Comparison of ENCODE assay signal across 27 mouse cellular contexts in genomic region chr1:119278528-119279201, GRCm38 (mm10).
DNase-seq lines count a peak whose midpoint lies in the region; ATAC-seq and TF ChIP-seq lines count a peak whose summit lies in the region.
"Had no signal": no experiment of that assay in that cellular context is flagged by ENCODE, and none has a peak within 500 bp of the region (broad histone marks: within the 10 kb centered on the region; RNA-seq: fewer than 3 reads in every experiment).

No protein-coding gene starts in this region.

- ATAC-seq in liver, postnatal 0 days, result peak; percentile 41; the same call in 1 of the 2 replicates
- ATAC-seq in liver, embryonic 11.5 days (replicated peaks; ENCODE audit: low FRiP score), result no peak
- peak; percentile 66 for ATAC-seq in lung, postnatal 0 days
- peak; percentile 88 for ATAC-seq in stomach, embryonic 15.5 days (ENCODE audit: insufficient read depth, low FRiP score, low read depth)
- no peak for ATAC-seq in forebrain, embryonic 12.5 days (ENCODE audit: low FRiP score)
- ATAC-seq: CD4-positive, CD25-positive, alpha-beta regulatory T cell, adult 4 months; Patski had no signal

- no peak overlapping the region for H3K4me3 ChIP-seq in liver, postnatal 0 days (ENCODE audit: low read depth, low read length)
- H3K4me3 ChIP-seq in liver, embryonic 11.5 days (ENCODE audit: low read depth, low read length), result no peak overlapping the region
- no peak overlapping the region for H3K4me3 ChIP-seq in lung, postnatal 0 days (ENCODE audit: low read depth, low read length)
- no peak overlapping the region for H3K4me3 ChIP-seq in stomach, embryonic 15.5 days (replicated peaks)
- no peak overlapping the region for H3K4me3 ChIP-seq in forebrain, embryonic 12.5 days (replicated peaks)
- H3K4me3 ChIP-seq: embryonic facial prominence, embryonic 12.5 days; heart, embryonic 13.5 days; hindbrain, embryonic 12.5 days; left cerebral cortex, adult 2 months; limb, embryonic 10.5 days; liver, embryonic 13.5 days had no signal

- no peak overlapping the region for H3K27ac ChIP-seq in liver, postnatal 0 days (ENCODE audit: low read depth)
- H3K27ac ChIP-seq in liver, embryonic 11.5 days (ENCODE audit: low read depth, low read length), result no peak overlapping the region
- H3K27ac ChIP-seq in lung, postnatal 0 days (ENCODE audit: low read length), result no peak overlapping the region
- peak overlapping the region; percentile 61 for H3K27ac ChIP-seq in stomach, embryonic 15.5 days
- H3K27ac ChIP-seq in forebrain, embryonic 12.5 days, result no peak overlapping the region
- H3K27ac ChIP-seq: embryonic facial prominence, embryonic 12.5 days; heart, embryonic 13.5 days; hindbrain, embryonic 12.5 days; kidney, postnatal 0 days; left cerebral cortex, adult 2 months; limb, embryonic 10.5 days; liver, embryonic 13.5 days had no signal

- TF ChIP-seq CTCF in liver, postnatal 0 days (IDR thresholded peaks at IDR 0.05; ENCODE audit: low read depth), result no peak
- no peak for TF ChIP-seq CTCF in lung, postnatal 0 days (IDR thresholded peaks at IDR 0.05)

- no peaks in the 10 kb centered on the region for H3K27me3 ChIP-seq in liver, postnatal 0 days (ENCODE audit: insufficient read depth, low read length)
- H3K27me3 ChIP-seq in liver, embryonic 11.5 days (replicated peaks; ENCODE audit: control insufficient read depth, insufficient read depth, low read length), result no peaks in the 10 kb centered on the region
- H3K27me3 ChIP-seq in lung, postnatal 0 days (replicated peaks; ENCODE audit: insufficient read depth, low read length), result no peaks in the 10 kb centered on the region
- no peaks in the 10 kb centered on the region for H3K27me3 ChIP-seq in stomach, embryonic 15.5 days (replicated peaks)
- no peaks in the 10 kb centered on the region; the same call in 1 of the 2 replicates for H3K27me3 ChIP-seq in forebrain, embryonic 12.5 days
- H3K27me3 ChIP-seq: embryonic facial prominence, embryonic 12.5 days; heart, embryonic 13.5 days; hindbrain, embryonic 12.5 days; liver, embryonic 13.5 days; Patski had no signal

- no peaks in the 10 kb centered on the region for H3K36me3 ChIP-seq in liver, postnatal 0 days (replicated peaks; ENCODE audit: insufficient read depth, low read length)
- H3K36me3 ChIP-seq in liver, embryonic 11.5 days (ENCODE audit: control insufficient read depth, insufficient read depth, low read length), result no peaks in the 10 kb centered on the region
- no peaks in the 10 kb centered on the region for H3K36me3 ChIP-seq in lung, postnatal 0 days (ENCODE audit: insufficient read depth, low read length)
- H3K36me3 ChIP-seq in stomach, embryonic 15.5 days, result no peaks in the 10 kb centered on the region
- H3K36me3 ChIP-seq in forebrain, embryonic 12.5 days (replicated peaks), result no peaks in the 10 kb centered on the region
- H3K36me3 ChIP-seq: embryonic facial prominence, embryonic 12.5 days; heart, embryonic 13.5 days; hindbrain, embryonic 12.5 days; limb, embryonic 10.5 days; liver, embryonic 13.5 days had no signal

- DNase-seq in liver, postnatal 0 days, result no peak
- DNase-seq in liver, embryonic 11.5 days (ENCODE audit: low spot score), result no peak
- peak; percentile 50 for DNase-seq in ZHBTc4 (ENCODE audit: low read depth, low spot score)
- peak; percentile 51 for DNase-seq in lung, postnatal 0 days (ENCODE audit: low spot score)
- no peak for DNase-seq in layer of hippocampus, postnatal 36 days
- DNase-seq: cerebellum, adult 11-12 months; cerebellum, postnatal 25 days; gastrocnemius, postnatal 25 days; heart, adult 18-20 months; heart, postnatal 14 days; layer of hippocampus, adult 9-11 months; liver, embryonic 13.5 days; midbrain, embryonic 14.5 days; right cerebral cortex, postnatal 25 days; spleen, adult 18-20 months; thymus, adult 18-20 months; thymus, postnatal 36 days had no signal

- no peaks in the 10 kb centered on the region for H3K4me1 ChIP-seq in liver, postnatal 0 days (ENCODE audit: insufficient read depth)
- H3K4me1 ChIP-seq in liver, embryonic 11.5 days (replicated peaks; ENCODE audit: control insufficient read depth, insufficient read depth, low read length), result no peaks in the 10 kb centered on the region
- no peaks in the 10 kb centered on the region for H3K4me1 ChIP-seq in lung, postnatal 0 days (ENCODE audit: insufficient read depth, low read depth, low read length)
- no peaks in the 10 kb centered on the region; the same call in 1 of the 2 replicates for H3K4me1 ChIP-seq in stomach, embryonic 15.5 days
- H3K4me1 ChIP-seq in forebrain, embryonic 12.5 days, result no peaks in the 10 kb centered on the region
- H3K4me1 ChIP-seq: embryonic facial prominence, embryonic 12.5 days; heart, embryonic 13.5 days; hindbrain, embryonic 12.5 days; limb, embryonic 10.5 days; liver, embryonic 13.5 days had no signal

- no peak overlapping the region for H3K9ac ChIP-seq in liver, postnatal 0 days (replicated peaks)
- no peak overlapping the region for H3K9ac ChIP-seq in liver, embryonic 11.5 days (ENCODE audit: low read depth, low read length)
- no peak overlapping the region for H3K9ac ChIP-seq in lung, postnatal 0 days (replicated peaks; ENCODE audit: low read depth)
- H3K9ac ChIP-seq in stomach, embryonic 15.5 days, result no peak overlapping the region
- no peak overlapping the region for H3K9ac ChIP-seq in forebrain, embryonic 12.5 days
- H3K9ac ChIP-seq: embryonic facial prominence, embryonic 12.5 days; heart, embryonic 13.5 days; hindbrain, embryonic 12.5 days; liver, embryonic 13.5 days had no signal

- H3K4me2 ChIP-seq in liver, postnatal 0 days (ENCODE audit: low read depth, low read length), result no peak overlapping the region
- H3K4me2 ChIP-seq in liver, embryonic 11.5 days, result no peak overlapping the region
- no peak overlapping the region for H3K4me2 ChIP-seq in lung, postnatal 0 days (replicated peaks; ENCODE audit: low read depth, low read length)
- no peak overlapping the region for H3K4me2 ChIP-seq in stomach, embryonic 15.5 days
- no peak overlapping the region for H3K4me2 ChIP-seq in forebrain, embryonic 12.5 days
- H3K4me2 ChIP-seq: embryonic facial prominence, embryonic 12.5 days; heart, embryonic 13.5 days; hindbrain, embryonic 12.5 days; liver, embryonic 13.5 days had no signal

- WGBS in liver, postnatal 0 days (ENCODE audit: insufficient replicate concordance), result 55% methylated on average over 8 of the region's 8 CpGs
- 70% methylated on average over 8 of the region's 8 CpGs for WGBS in liver, embryonic 11.5 days
- 58% methylated on average over 8 of the region's 8 CpGs for WGBS in lung, postnatal 0 days
- WGBS in stomach, embryonic 15.5 days, result 65% methylated on average over 8 of the region's 8 CpGs
- 82% methylated on average over 8 of the region's 8 CpGs for whole genome bisulfite sequencing in forebrain, embryonic 12.5 days

- no peak for TF ChIP-seq EP300 in liver, postnatal 0 days (IDR thresholded peaks at IDR 0.05; ENCODE audit: low read depth)
- TF ChIP-seq EP300 in lung, postnatal 0 days (IDR thresholded peaks at IDR 0.05), result no peak

- H3K9me3 ChIP-seq in liver, postnatal 0 days (ENCODE audit: low read length), result no peaks in the 10 kb centered on the region
- no peaks in the 10 kb centered on the region for H3K9me3 ChIP-seq in liver, embryonic 11.5 days (ENCODE audit: control insufficient read depth, low read length)
- H3K9me3 ChIP-seq in lung, postnatal 0 days (ENCODE audit: low read length), result no peaks in the 10 kb centered on the region
- H3K9me3 ChIP-seq in stomach, embryonic 15.5 days, result no peaks in the 10 kb centered on the region
- H3K9me3 ChIP-seq in forebrain, embryonic 12.5 days, result no peaks in the 10 kb centered on the region
- H3K9me3 ChIP-seq: embryonic facial prominence, embryonic 12.5 days; heart, embryonic 13.5 days; hindbrain, embryonic 12.5 days; limb, embryonic 10.5 days; liver, embryonic 13.5 days had no signal

Comparison
In these comparisons a context has a peak if more than half of its experiments do, and no peak if none do; other contexts are left out.
1. ATAC-seq: peak in liver, postnatal 0 days (single experiment), lung, postnatal 0 days (single experiment) and stomach, embryonic 15.5 days (single experiment); none in liver, embryonic 11.5 days (single experiment) and forebrain, embryonic 12.5 days (single experiment).
2. DNase-seq: peak in ZHBTc4 (single experiment) and lung, postnatal 0 days (single experiment); none in liver, postnatal 0 days (single experiment), liver, embryonic 11.5 days (single experiment) and layer of hippocampus, postnatal 36 days (0 of 2).